Mouse (Mus musculus) kidney, adult 2 months (tissue): ENCODE results near the gene Emp1. TPM values are rescaled to one million over a fixed set of nuclear protein-coding genes. Genes with fewer than 3 reads are reported as not detected.

Source experiments
- DNase-seq: peaks from one replicate; pipeline ENCODE4 v3.0.0; 2021
- H3K27ac ChIP-seq: fragments of 200-500 bp; 2 replicates; pipeline ENCODE4 v1.5.1; 2012; ENCODE audit warnings: low read depth, low read length, control low read depth, inconsistent platforms; ENCODE audit not compliant: insufficient read depth
- H3K27me3 ChIP-seq: fragments of 200-500 bp; replicated peaks from 2 replicates; pipeline ENCODE4 v1.6.1; 2012; ENCODE audit warnings: mild to moderate bottlenecking, moderate library complexity, low read length, inconsistent platforms; ENCODE audit not compliant: control insufficient read depth, insufficient read depth
- H3K36me3 ChIP-seq: fragments of 200-500 bp; 2 replicates; pipeline ENCODE4 v1.6.1; 2012; ENCODE audit warnings: mild to moderate bottlenecking, moderate library complexity, low read length, inconsistent platforms; ENCODE audit not compliant: control insufficient read depth, insufficient read depth
- H3K4me1 ChIP-seq: fragments of 200-500 bp; 2 replicates; pipeline ENCODE4 v1.6.1; 2011; ENCODE audit warnings: low read length; ENCODE audit not compliant: control insufficient read depth, insufficient read depth
- H3K4me3 ChIP-seq: fragments of 200-500 bp; 2 replicates; pipeline ENCODE4 v1.5.1; 2011; ENCODE audit warnings: mild to moderate bottlenecking, low read depth, low read length, control low read depth; ENCODE audit not compliant: insufficient read depth
- CTCF ChIP-seq: fragments of 200-500 bp; conservative IDR thresholded peaks from 2 replicates; pipeline ENCODE4 v1.5.1; 2011; ENCODE audit warnings: low read depth, mild to moderate bottlenecking, control low read depth, low read length, moderate library complexity, mixed read lengths; ENCODE audit not compliant: insufficient read depth, insufficient read length
- POLR2A ChIP-seq: fragments of 200-500 bp; IDR thresholded peaks from one replicate; pipeline ENCODE4 v1.6.1; 2011; ENCODE audit warnings: low read depth, low read length, control low read depth
- WGBS: fragments of 180-500 bp; shearing (Covaris S2); methylation state at CpG from one replicate; pipeline ENCODE4 v1.1.7; 2018; 5-methylcytosine and 5-hydroxymethylcytosine counted together
- polyA plus RNA-seq: library from polyadenylated mRNA; depleted of rRNA; stranded (reverse); fragments of >200 nt; gene quantifications from 2 replicates; pipeline ENCODE4 v1.2.3, GENCODE M21; 2012

The Emp1 gene
- polyA plus RNA-seq, 1 experiment: 56.0 TPM

- no peak overlapping the region for H3K27ac ChIP-seq
- TF ChIP-seq CTCF (no peak), POLR2A (no peak)
- no peak for DNase-seq
- no peak overlapping the region for H3K4me3 ChIP-seq
- WGBS: 83% methylated on average over 7 of the region's 7 CpGs
- H3K27me3 ChIP-seq: no peaks in the 10 kb centered on the region
- H3K36me3 ChIP-seq: no peaks in the 10 kb centered on the region
- H3K4me1 ChIP-seq: no peaks in the 10 kb centered on the region
Observed at GRCm38 (mm10) chr6:135376248-135376647, 13.9 kb downstream of the Emp1 start.

DNA sequence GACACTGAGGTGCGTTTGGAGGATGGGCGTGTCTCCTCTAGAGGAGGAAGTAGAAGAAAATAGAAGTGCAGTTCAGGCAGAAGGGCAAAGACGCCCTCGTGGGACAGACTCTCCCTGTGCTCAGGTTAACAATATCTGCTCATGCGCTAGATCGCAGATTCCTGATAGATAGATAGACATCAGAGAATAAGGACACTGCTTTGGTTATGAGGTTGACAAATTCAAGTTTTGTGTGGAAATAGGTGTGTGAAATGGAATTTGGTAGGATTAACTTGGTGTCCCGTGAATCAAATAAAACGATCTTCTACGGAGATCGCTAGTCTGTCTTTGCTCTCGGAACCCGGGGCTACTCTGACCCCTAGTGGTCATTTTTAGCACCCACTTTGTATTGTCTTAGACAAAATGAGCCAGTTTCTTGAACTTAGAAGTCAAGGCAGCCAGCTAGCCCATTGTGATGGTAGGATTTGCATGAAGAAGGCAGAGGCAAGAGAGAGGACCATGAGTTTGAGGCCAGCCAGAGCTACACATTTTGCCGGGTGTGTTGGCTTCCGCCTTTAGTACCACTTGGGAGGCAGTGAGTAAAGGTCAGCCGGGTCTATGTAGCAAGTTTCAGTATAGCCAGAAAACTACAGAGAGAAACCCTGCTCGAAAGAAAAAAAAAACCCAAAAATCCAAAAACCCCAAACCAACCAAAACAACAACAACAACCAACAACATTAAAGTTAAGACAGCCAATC lies 15.4 kb downstream of the Emp1 start:
- peak; percentile 70 for TF ChIP-seq CTCF
- no peak for TF ChIP-seq POLR2A
- Histone ChIP-seq H3K36me3 (0 out of 2 replicates have a peak, but pooled peaks cover 1% of the 10 kb centered on the region), H3K27ac (no peak overlapping the region), H3K27me3 (no peaks in the 10 kb centered on the region; the same call in 1 of the 2 replicates), H3K4me3 (no peak overlapping the region), H3K4me1 (no peaks in the 10 kb centered on the region)
- 34% methylated on average over 16 of the region's 16 CpGs for WGBS
- peak; percentile 78 for DNase-seq

DNA sequence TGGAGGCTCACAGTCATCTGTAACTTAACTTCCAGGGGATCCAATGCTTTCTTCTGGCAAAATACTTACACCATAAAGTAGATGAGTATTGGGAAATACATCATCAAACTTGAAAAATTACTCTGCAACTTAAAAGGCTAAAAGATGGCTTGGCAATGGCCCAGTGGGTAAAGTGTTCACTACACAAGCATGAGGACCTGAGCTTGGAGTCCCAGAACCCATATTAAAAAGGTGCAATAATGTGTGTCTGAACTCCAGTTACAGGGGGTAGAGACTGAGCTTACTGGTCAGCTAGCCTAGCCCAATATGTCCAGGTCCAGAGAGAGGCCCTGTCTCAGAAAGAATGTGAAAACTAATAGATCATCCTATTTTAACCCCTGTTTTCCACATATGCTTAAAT lies 21.6 kb downstream of the Emp1 start:
- TF ChIP-seq CTCF: no peak
- TF ChIP-seq POLR2A: no peak
- no peaks in the 10 kb centered on the region; the same call in 1 of the 2 replicates for H3K27me3 ChIP-seq
- DNase-seq: no peak

GRCm38 (mm10) chr6:135385738-135386459 lies 23.6 kb downstream of the Emp1 start:
- 60% methylated on average over 8 of the region's 8 CpGs for WGBS

More for the DNA sequence above, 21.6 kb downstream of the Emp1 start:
- no peak overlapping the region for H3K27ac ChIP-seq
- 0 out of 2 replicates have a peak, but pooled peaks cover 1% of the 10 kb centered on the region for H3K36me3 ChIP-seq
- peaks cover 5% of the 10 kb centered on the region; the same call in 1 of the 2 replicates for H3K4me1 ChIP-seq
- H3K4me3 ChIP-seq: no peak overlapping the region

DNA sequence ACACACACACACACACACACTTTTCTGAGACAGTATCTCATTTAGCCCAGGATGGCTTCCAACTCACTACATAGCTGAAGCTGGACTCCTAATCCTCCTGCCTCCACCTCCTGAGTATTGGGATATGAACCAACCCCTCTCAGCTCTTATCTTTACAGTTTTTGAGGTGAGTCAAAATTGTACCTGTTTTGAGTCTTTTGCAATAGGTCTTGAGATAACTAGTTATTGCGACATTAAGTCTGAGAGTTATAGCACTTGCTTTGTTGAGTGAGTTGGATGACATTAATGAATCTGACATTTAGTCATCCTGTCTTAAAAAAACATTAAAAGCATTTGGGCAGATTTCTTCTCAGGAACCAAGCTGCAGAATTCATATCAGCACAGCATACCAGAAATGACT lies 25.3 kb downstream of the Emp1 start:
- WGBS: 93% methylated on average over 1 of the region's 1 CpGs

More at GRCm38 (mm10) chr6:135385738-135386459, 23.6 kb downstream of the Emp1 start:
- H3K27me3 ChIP-seq: no peaks in the 10 kb centered on the region; the same call in 1 of the 2 replicates
- DNase-seq: peak; percentile 55
- 0 out of 2 replicates have a peak, but pooled peaks cover 1% of the 10 kb centered on the region for H3K36me3 ChIP-seq
- H3K4me1 ChIP-seq: peaks cover 5% of the 10 kb centered on the region; the same call in 1 of the 2 replicates
- H3K27ac ChIP-seq: peak overlapping the region; percentile 74
- no peak for TF ChIP-seq CTCF
- TF ChIP-seq POLR2A: no peak
- H3K4me3 ChIP-seq: no peak overlapping the region

DNA sequence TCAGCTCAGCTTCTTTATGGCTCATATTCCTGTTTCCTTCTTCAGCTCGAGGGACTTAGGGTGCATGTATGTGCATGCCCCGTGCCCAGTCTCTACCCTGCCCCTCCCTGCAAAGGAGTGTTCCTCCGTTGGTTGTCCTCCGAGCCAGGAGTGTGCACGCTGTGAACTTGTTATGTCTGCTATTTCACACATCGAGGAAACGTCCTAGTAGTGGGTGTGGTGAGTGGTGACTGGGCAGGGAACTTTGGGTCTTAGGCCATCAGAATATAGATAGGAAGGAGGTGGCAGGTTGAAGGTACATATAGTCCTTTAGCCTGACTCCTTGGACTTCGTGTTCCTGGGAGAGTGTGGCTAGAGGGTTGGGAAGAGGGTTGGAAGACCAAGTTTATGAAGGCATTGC lies 26.4 kb downstream of the Emp1 start:
- TF ChIP-seq POLR2A (no peak), CTCF (no peak)
- Histone ChIP-seq H3K4me1 (peaks cover 5% of the 10 kb centered on the region; the same call in 1 of the 2 replicates), H3K36me3 (no peaks in the 10 kb centered on the region), H3K27me3 (no peaks in the 10 kb centered on the region), H3K4me3 (no peak overlapping the region), H3K27ac (no peak overlapping the region)
- WGBS: 78% methylated on average over 8 of the region's 8 CpGs
- no peak for DNase-seq

More for the DNA sequence above, 25.3 kb downstream of the Emp1 start:
- no peaks in the 10 kb centered on the region for H3K27me3 ChIP-seq
- no peaks in the 10 kb centered on the region for H3K36me3 ChIP-seq
- no peak overlapping the region for H3K27ac ChIP-seq
- DNase-seq: no peak
- no peak overlapping the region for H3K4me3 ChIP-seq
- peaks cover 5% of the 10 kb centered on the region; the same call in 1 of the 2 replicates for H3K4me1 ChIP-seq
- TF ChIP-seq CTCF: no peak
- no peak for TF ChIP-seq POLR2A

- WGBS: 45% methylated on average over 3 of the region's 3 CpGs
- Histone ChIP-seq H3K27me3 (no peaks in the 10 kb centered on the region), H3K36me3 (no peaks in the 10 kb centered on the region), H3K4me1 (peaks cover 5% of the 10 kb centered on the region; the same call in 1 of the 2 replicates), H3K4me3 (no peak overlapping the region), H3K27ac (no peak overlapping the region)
- no peak for DNase-seq
- TF ChIP-seq POLR2A: no peak
- no peak for TF ChIP-seq CTCF
Observed at GRCm38 (mm10) chr6:135390398-135390797, 28.1 kb downstream of the Emp1 start.
